Mouse (Mus musculus): ENCODE results near the gene Foxn3.

Gene Foxn3

DNA sequence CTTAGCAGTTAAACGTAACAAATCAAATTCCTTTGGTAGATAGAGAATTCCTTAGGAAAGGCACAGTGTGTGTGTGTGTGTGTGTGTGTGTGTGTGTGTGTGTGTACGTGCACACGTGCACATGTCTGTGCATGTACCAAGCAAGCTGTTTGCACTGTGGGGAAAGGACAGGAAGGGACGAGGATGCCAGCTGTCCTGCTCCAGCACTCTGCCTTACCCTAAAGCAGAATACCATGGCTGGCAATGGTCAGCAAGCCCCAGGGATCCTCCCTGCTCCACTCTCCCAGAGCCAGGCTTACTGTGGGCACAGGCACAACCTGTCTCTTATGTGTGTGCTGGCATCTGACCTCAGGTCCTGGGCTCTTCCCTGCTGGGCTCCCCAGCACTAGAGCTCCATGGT lies 218.1 kb downstream of the Foxn3 start:
- DNase-seq: no peak

DNA sequence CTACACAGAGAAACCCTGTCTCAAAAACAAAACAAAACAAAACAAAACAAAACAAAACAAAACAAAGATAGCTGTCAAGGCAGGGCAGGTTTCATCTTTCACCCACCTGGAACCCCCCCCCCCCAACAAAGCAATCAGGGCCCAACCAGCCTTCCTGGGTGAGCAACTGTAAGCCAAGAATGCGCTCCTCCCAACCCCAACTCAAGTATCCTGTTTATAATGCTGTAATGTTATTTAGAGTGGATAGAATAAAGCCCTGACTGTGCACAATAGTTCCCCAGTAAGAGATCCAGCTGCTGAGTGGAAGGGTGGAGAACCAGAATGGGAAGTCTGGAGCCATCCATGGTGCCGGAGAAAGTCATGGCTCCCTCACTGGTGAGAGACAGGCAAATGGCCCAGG lies 220.0 kb downstream of the Foxn3 start:
- no peak for DNase-seq

DNA sequence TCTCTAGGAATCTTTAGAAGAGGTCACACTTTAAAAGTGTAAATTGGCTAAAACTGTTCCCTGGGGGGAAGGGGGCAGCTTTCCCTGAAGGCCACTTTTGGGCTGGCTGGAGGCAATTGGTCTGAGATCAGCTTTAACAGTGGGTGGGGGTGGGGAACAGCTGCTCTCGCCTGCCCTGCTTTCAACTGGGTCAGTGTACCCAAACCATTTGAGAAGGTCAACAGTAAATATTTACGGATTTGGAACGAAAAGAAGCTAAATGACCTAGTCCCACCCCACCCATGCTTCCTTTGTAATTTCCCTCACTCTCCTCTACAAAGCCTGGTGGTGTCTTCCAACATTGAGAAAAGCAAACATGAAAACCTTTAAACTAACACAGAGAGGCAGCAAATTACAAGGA lies 221.2 kb downstream of the Foxn3 start:
- no peak for DNase-seq

DNA sequence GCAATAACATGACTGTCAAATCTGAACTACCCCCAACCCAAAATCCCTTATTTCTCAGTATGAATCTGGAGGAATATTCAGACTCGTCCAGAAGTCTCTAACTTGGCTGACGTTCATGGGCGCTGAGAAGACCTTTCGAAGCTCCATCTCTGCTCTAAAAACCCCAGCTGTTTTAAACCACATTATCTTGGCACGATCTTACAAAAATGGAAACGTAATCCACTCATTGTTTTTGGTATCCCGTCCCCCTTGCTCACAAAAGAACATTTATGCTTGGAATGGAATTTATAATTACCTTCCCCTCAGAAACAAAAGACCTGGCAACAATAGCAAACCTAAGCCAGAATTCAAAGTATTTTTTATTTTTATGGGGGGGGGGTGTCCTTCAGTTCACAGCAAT lies 221.6 kb downstream of the Foxn3 start:
- DNase-seq: no peak

DNA sequence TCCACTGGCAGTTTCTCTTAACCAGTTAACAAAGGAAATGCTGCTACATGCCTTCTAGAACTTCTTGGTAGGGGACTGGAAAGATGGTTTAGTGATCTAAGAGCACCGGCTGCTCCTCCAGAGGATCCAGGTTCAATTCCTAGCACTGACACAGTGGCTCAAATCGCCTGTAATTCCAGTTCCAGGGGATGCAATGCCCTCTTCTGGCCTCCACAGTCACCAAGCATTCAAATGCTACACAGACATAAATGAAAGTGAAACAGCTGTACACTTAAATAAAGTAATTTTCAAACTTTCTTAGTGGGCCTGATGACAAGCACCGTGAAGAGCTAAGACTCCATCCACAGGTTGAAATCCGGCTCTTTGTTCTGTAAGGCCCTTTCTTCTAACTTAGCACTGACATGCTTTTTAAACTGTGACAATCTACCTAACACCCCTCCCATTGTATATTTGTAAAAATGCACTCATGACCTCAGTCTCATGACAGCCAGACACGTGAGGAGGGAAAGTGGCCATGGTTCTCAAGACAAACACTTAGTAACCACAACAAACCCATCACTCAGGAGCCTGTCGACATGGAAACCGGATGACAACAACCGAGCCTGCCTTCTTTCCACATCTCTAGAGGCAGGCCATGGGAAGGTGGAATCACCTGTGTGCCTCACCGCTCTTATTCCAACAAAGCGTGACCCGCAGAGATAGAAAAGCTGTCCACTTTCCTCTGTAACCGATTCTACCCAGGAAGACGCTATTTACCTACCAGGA lies 222.8 kb downstream of the Foxn3 start:
- no peak for DNase-seq

DNA sequence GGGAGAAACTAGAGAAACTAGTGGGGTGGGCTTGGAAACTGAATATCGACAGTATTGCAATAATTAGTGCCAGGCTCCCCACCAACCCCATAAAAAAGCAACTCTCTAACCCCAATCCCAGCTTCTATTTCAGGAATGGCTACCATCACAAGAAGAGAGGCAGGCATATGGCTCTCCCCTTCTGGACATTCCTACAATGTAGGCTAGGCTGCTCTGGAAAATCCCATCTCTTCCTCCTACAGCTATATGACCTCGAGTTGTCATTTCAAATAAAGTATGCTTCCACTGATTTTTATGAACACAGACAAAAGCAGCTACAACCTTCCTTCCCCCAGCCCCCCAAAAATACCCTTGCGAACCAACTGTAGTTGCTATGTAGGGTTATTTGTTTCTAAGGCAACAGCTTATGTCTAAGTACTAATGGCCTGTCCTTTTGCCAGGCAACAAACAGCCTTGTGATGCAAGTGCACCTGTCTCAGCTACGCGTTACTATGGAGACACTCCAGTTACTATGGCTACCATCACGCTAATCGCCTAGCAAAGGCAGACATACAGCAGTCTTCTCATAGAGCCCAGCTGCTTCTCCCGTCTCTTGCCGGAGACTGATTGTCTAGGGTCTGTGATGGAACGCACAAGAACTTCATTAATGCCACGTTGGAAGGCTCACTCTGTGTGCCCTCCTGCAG lies 223.6 kb downstream of the Foxn3 start:
- DNase-seq: no peak

DNA sequence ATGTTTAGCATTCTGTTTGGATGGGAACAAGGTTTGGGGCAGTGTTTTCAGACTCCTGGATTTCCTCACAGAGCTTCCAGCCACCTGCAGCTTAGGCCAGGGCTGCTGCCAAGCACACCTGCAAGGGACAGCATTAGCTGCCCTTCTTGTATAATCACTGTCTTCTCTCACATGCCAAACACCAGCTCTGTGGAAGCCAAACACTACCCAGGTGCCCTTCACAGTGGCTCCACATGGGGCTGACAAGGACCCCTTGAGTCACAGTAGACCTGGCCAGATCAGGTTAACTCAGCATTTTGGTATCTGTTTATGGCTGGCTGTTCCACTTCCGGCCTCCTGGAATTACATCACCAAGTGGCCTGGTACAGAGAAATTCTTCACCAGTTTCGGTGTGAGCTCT lies 224.6 kb downstream of the Foxn3 start:
- DNase-seq: no peak

DNA sequence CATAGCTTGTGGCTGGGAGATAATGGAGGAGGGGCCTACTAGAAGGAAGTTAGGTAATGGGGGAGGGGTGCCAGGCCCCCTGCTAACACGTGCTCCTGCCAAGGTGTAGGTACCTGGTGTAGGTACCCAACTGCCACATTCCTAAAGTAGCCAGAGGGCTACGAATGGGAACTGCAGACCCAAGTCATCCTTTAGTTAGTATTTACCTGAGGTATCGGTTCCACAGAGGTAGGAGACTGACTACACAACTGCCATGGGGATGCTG lies 226.3 kb downstream of the Foxn3 start:
- DNase-seq: no peak

DNA sequence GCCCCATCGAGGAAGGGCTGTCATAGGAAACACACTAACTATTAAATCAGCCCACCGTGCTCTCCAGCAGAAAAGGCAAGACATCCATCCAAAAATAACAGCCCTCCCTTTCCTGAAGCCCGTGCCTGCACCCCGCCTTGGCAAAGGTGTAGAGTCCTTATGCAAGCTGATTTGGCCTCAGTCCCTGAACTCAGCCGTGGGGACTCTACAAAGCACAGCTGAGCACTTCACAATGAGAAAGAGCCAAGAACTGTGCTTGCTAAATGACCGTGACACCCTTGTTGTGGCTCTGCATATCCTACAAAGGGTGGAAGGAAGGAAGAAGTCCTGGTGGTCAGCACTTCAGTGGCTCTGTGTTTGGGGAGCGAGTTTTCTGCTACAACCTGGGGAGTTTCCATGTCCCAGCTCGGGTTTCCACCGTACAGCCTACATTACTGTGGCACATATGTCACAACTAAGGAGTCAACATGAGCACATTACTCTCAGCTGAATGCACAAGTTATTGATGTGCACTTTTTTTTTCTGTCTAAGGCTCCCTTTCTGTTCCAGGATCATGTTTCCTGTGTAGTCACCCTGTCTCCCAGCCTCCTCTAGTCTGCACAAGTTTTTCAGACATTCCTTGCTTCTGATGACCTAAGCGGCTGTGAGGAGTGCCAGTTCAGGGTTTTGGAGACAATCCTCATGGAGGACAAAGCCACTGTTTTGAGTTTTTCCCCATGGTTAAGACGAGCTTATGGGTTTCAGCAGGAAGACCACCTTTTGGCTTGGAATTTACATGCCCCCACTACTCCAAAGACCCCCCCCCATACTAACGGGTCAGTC lies 226.8 kb downstream of the Foxn3 start:
- peak; percentile 82 for DNase-seq

DNA sequence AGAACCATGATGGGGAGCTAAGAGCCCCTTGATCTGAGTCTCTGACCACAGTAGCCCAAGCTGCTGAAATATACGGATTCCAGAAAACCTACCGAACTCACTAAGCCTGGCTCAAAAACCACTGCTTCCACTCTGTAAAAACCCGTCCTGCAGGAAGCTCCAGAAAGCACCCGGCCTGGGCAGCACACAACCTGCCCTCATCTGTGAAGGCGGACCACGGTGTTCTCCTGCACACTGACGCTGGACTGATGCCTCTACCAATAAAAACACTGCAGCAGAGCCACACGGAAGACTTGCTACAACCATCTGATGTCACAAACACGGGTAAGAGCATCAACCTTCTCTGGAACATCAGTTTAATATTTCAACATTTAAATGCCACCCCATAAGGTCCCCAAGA lies 227.8 kb downstream of the Foxn3 start:
- DNase-seq: no peak

DNA sequence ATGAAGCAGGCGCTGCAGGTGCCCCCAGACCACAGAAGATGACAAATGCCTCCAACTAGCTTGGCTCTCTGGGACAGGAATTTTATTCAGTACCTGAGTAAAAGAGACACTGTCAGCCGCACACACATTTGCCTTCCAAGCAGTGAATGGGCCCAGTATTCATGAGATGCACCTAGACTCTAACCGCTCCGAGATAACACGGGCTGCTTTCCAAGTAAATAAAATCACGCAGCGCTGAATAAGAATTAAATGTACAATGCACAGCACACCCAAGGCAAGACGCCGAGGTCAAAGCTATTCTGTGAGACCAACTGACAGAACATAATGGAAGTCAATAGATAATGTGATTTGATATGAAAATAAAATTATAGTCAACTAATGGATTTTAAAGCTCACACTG lies 229.4 kb downstream of the Foxn3 start:
- no peak for DNase-seq

DNA sequence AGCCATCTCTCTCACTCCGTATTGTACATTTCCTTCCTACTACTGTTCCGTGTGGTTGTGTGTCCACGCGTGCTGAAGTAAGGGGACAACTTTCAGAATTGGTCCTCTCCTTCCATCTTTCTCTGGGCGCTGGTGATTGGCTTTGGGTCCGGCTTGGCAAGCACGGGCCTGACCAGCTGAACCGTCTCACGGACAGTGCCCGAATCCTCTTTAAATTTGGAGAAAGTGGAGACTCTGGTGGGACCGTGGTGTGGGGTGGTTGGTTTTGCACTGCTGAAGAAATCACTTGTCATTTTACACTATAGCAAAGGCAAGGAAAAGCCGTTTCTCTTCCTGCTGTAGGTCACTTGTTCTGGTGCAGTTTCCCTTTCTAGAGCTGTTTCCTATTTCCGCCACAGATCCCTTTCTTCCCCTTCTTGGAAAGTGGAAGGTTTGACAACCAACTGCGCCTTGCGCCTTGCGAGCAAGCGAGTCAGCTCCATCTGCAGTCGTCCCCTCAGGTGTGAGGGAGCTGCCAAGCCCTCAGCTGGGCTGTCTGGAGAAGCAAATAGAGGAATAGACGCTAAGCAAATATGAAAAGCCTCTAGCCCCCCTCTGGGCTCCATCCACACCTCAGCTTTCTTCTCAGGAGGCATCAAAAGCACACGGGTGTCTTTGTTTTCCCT lies 229.9 kb downstream of the Foxn3 start:
- no peak for DNase-seq

DNA sequence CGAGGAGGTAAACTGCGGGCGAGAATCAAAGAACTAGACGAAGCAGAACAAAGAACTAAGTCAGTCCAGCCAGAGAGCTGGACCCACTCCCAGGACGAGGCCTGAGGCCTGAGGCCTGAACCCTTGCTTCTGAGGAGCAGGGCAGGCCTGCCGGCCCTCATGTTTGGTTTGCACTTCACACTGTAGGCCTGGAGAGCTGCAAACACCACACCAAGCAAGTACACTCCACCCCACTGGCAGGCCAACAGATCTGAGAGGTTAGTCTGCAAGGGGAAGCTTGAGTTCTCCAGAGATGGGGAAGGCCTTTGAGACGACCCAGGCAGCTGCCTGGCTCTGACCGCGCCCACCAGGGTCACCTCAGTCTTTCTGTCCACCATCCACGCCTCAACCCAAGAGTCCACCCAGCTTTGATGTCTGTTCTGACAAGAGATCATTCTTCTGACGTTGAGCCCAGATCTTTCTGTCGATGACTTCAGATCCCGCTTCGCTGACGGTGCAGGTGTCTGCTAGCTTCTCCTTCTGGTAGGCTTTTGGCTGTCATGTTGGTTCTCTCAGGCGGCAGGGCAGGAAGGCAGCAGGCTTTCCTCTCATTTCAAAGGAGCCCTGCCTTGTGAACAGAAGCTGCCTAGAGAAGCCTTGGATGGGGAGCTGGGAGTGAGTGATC lies 231.1 kb downstream of the Foxn3 start:
- DNase-seq: no peak

DNA sequence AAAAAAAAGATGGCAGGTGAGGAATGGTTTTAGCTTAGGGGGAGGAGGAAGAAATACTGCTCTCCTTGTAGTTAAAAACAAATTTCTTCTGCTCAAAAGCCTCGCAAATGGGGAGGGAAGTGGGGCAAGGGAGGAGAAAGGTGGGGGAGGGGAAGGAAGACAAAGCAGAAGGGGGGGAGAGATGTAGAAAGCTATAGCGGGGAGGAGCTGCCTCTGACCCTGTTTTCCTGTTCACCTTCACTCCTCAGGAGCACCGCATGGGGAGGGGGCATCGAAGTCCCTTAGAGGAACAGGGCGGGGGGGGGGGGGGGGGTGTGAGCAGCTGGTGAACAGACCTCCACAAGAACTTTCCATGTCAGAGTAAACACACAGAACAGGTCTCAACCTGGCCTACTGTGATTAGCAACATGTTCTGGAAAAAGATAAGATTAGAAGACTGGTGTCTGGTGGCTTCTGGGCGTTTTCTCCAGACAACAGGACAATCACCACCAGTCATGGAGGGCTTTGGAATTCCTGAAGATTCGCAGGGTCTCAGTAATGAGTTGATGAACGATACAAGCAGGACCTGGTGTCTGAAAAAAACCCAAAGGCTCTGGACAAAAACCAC lies 231.9 kb downstream of the Foxn3 start:
- no peak for DNase-seq

DNA sequence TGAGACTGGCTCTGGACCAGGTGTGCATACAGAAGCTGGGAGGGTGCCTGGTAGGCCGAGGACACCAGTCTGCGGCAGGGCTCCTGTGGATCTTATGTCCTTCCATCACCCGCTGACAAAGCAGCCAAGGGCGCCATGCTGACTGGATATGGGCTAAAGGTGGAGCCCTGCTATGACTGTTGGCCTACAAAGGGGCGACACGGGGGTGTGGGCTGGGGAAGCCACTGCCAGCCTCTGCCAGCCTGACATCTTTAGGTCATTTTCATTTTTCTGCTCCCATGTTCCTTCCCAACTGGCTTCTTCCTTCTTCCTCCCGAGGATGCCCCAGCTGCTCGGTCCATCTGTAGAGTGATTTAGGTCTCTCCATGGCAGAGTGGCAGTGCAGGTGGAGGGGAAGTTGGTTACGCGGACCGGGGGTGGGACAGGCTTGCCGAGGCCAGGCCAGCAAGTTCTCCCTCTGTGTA lies 232.5 kb downstream of the Foxn3 start:
- no peak for DNase-seq

DNA sequence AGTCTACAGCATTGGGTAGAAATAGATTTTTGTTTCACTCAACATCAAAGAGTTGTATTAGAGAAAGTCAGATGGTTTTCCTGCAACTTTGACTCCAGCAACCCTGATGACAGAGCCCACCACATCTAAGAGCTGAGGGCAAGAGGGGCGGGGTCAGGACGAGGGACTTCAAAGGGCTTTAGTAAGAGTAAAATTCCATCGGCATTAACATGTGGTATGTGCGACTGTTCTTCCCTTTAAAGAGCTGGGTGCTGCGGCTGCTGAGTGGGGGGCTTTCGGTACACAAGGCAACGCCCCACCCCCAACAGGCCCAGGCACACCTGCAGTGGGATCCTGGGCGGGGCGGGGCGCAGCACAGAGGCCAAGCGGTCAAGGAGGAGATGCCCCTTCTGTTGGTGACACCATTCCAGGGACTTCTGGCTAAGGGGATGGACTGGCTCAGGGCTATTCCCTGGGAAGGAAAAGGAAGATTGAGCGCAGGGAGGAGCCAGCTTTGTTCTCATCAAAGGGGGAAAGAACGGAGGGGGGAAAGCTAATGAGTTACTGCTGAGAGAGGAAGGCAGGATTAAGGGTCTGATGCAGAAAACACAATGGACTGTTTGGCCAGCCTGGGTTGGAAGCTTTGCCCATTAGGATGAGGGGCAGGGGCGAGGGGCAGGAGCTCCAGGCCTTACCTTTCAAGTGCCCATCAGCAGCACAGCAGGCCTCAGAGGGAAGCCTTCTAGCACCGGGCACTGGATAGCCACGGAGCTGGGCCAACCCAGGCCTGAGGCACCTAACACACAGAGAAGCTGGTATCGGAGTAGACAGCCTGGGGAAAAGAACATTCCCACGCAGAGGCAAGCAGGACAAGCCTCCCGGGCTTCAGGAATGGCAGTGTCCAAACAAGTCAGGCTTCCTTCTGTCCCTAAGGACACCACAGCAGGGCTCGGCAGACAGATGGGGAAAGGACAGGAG lies 233.8 kb downstream of the Foxn3 start:
- DNase-seq: no peak

DNA sequence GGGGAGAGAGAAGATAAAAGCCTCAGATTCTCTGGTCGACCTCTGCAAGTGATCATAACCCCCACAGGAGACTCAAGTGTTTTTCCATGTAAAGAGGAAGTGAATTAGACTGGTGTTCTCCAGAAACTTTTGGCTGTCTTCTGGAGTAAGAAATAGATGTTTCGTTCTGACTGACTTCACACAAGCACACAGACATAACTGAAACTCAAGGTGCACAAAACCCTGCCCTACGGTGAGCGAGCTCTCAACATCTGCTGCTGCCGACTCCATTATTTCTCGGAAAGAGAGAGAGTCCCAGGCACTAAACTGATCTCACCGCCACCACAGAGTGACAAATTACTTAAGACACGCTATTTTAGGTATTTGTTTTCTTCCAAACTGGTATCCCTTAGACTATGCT lies 237.2 kb downstream of the Foxn3 start:
- no peak for DNase-seq

DNA sequence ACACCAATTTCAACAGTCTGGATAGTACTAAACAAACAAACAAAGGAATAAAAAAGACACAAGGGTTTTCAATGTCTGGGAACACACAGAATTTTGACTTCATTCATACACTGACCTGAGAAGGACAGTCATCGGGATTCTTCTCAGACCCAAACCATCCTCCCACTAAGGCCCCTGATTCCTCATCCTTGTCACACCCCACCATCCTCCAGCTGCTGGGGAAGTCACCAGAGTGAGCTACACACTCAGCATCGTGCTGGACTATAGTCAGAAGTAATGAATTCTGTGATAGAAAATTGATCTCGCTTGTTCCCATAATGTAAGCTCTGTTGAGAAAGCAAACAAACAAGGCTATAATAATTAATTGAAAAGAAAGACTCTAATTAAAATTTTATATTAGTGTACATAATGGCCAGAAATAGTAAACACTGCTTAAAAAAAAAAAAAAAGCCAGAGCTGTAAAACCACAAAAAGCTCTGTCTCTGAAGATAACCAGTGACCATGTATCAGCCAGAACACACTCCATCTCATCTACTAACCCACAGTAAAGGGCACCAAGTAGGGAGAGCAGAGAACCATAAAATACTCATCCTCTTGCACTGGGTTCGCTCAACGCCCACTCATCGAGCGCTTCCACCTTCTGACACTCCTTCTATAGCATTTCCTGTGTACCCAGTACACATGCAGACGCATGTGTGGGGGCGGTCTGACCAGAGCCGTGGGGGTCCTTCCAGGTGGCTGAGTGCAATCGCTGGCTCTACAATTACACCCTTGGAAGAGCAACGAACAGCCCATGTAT lies 241.6 kb downstream of the Foxn3 start:
- DNase-seq: no peak

DNA sequence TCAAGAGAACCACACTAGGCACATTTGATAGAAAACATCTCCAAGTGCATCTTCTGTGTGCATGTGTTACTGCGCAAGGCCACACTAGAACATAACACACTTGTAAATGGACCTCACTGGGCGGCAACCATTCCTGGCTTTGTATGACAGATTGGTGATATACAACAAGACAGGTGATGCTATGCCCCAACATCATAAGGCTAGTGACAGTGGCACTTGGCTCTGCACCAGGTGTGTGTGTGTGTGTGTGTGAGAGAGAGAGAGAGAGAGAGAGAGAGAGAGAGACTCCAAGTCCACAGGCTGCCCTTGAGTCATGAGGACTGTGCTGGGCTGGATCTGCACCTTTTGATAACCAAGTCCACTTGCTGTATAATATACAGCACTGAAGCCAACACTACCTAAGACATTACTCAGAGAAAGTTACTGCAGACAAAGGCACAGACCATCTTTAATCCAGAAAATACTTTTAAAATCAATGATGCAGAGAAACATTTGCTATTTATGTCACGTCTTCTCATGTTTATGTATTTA lies 242.4 kb downstream of the Foxn3 start:
- no peak for DNase-seq

DNA sequence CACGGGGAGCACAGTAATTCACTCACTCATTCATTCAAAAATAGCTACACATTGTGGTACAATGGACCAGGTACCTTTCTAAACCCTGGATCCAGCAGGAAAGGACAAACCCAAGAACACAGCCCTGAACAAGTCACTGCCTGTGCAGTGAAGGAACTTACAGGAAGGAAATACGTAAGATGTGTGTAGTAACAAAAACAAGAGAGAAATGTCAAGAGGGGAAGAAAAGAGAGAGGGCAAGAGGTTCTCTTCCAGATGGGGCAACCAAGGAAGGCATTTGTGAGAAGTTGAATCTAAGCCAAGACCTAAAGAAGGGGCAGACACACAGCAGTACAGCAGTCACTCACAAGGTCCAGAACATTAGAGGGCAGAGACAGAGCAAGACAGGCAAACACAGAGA lies 243.5 kb downstream of the Foxn3 start:
- DNase-seq: no peak
